Mouse (Mus musculus): Measurements from ENCODE around the gene Nme6.
A peak's percentile ranks its signal among the peaks of the same experiment; 100 is the strongest.
"Not testable (repeated sequence)": the region's sequence is repeated elsewhere in the genome, so short reads cannot be mapped to it uniquely, and the experiment has no call there.

Nme6 gene

DNA sequence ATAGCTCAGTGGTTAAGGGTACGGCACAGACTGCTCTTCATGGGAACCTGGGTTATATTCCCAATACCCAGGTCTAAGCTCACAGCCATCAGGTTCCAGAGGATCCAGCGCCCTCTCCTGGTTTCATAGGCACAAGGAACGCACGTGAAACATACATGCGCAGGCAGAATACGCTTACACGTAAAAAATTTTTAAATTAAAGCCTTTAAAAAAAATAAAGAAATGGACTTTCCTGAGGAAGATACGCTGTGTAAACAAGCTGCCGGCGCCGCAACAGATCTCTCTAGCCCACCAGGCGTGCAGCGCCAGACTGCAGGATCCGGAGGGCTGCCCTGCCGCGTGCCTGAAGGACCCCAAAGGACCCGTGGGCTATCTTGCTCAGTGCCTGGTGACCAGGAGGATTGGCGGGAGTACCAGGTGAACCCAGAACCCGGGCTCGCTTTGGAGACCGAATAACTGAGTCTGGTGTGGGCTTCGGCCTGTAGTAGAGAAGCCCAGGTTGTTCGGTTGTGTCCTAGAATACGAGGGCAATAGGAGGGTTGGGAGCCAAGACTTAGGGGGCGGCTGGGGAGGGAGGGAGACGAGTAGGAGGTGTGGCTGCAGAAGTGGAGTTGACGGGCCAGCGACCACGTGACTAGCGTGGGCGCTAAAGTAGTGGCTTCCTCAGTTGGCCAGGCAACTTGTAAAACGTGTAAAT lies at the start of gene Nme6:
Nme6 (plus strand) TSS at position 359 of the 697 bp plus-strand sequence.
- DNase-seq (ENCODE audit: low spot score in 2 of 2): peak; percentile 77 to 82

- DNase-seq (ENCODE audit: low spot score in 2 of 2): not testable (repeated sequence)
These were observed 42.0 kb upstream of the Nme6 start, which contains the start of gene Fbxw27 for GRCm38 (mm10) chr9:109790570-109790969. Fbxw27 (minus strand) TSS chr9:109790670.

DNA sequence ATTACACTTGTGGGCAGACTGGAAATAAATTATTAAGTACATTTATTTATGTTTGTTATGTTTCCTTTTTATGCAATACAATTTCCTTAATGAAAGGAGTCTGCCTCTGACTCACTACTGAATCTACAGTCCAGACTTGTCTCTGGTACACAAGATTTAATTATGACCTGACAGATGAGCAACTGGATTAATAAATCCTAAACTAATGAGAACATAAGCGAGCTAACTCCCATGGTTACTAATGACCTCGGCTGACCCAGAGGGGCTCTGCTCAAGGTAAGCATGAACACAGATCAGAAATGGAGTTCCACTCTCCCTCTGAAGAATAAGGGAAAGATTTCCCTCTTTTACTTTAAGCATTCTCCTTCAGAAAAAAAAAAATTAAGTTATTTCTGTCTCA lies 37.3 kb upstream of the Nme6 start:
- no peak for DNase-seq (ENCODE audit: low spot score in 2 of 2)

DNA sequence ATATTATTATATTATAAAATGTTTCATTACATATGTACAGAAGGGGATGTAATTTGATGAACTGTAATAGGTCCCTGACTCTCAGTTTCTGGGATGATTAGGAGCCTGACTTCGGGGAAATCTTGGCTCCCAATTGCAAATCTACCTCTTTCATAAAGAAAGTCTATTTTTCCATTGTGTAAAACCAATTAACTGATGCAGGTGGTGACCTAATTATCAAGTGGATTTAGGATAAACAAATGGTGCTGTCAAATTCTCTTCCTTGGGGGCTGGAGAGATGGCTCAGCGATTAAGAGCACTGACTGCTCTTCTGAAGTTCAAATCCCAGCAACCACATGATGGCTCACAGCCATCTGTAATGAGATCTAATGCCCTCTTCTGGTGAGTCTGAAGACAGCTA lies 36.7 kb upstream of the Nme6 start:
- no peak for DNase-seq (ENCODE audit: low spot score in 2 of 2)

DNA sequence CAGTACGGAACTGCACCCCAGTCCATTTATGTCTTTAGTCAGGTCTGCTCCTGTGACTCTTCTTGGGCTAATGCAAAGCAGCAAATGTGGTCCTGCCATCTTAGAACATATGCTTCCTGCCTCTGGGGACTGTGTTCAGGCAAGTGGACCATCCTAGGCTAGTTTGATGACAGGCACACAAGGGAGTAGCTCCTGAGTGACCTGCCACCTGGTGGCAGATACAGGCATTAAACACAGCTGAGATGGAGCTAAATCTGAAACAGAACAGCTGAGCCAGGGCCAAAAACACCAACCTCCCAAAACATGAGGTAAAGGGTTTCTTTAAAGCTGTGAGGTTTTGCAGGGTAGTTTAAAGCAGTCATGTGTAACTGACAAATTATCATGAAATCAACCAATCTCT lies 34.5 kb upstream of the Nme6 start:
- no peak for DNase-seq (ENCODE audit: low spot score in 2 of 2)

DNA sequence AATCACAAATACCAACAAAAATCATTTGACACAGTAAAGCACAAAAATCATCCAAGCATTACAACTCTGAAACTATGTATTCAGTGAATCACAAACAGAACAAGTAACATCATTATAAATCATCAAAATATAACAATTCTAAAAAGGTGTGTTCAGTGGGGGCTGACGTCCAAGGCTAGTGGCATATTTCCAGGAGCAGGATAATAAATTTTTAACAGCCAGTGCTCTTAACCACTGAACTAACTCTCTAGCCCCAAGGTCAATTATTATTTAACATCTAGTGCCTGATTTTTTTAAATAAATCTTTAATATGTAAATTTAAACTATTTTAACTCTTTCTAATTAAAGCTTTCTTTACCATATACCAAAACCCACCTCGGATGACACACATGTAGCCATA lies 27.0 kb upstream of the Nme6 start:
- not testable (repeated sequence) for DNase-seq (ENCODE audit: low spot score in 2 of 2)

GRCm38 (mm10) chr9:109806260-109806659 lies 26.3 kb upstream of the Nme6 start:
- no peak for DNase-seq (ENCODE audit: low spot score in 2 of 2)

DNA sequence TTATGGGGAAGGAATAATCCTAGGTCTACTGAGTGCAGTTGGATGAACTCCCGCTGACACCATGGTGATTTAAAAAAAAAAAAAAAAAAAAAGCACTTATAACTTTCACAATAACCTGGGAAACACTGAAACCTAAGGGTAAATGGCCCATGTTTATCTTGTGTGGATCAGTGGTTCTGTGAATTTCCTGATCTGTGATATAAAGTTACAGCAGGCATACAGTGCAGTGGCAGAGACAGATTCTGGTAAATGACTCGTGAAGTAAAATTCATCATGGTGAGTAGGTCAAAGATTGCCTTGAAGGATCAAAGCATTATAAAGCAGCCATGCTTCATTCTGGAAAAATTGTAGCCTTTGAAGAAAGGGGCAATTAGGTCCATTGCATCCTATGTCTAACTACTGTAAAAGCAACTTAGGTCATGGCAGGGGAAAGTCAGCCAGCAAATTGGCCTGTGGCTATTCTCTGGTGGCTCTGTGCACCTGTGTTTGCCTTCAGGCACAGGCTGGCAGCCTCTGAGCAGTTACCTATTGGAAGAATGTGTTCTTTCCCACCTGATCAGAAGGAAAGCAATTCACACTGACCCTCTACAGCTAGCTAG lies 25.8 kb upstream of the Nme6 start:
- no peak for DNase-seq (ENCODE audit: low spot score in 2 of 2)

- DNase-seq (ENCODE audit: low spot score in 2 of 2): no peak
These were observed 24.7 kb upstream of the Nme6 start for GRCm38 (mm10) chr9:109807898-109808297.

GRCm38 (mm10) chr9:109811980-109812379 lies 20.6 kb upstream of the Nme6 start, which contains the start of gene Spink8:
Spink8 (plus strand) TSS chr9:109812280.
- no peak for DNase-seq (ENCODE audit: low spot score in 2 of 2)

DNA sequence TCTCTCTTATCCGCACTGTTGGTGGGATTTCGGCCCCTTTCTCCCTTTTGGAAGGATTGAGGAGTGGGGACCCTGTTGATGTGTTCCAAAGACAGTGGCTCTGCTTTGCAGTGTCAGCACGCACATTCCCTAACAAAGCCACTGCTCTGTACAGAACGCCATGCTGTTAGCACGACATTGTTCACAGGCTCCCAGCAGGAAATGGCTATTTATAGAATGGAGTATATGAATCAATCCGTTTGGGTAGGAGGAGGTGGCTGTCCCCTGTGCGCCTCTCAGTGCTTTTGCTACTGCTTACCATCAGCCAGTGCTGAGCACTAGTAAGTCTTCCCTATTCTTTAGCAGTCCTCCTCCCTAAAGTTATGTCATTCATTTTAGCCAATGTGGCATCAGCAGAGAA lies 19.1 kb upstream of the Nme6 start:
- DNase-seq (ENCODE audit: low spot score in 2 of 2): no peak

GRCm38 (mm10) chr9:109816341-109816740 lies 16.2 kb upstream of the Nme6 start:
- DNase-seq (ENCODE audit: low spot score in 2 of 2): no peak

- no peak for DNase-seq (ENCODE audit: low spot score in 2 of 2)
These were observed 6.8 kb upstream of the Nme6 start for GRCm38 (mm10) chr9:109825739-109826138.

GRCm38 (mm10) chr9:109826181-109826580 lies 6.4 kb upstream of the Nme6 start:
- no peak for DNase-seq (ENCODE audit: low spot score in 2 of 2)

GRCm38 (mm10) chr9:109833088-109833412 lies 501 bp downstream of the Nme6 start:
- no peak for DNase-seq (ENCODE audit: low spot score in 2 of 2)

GRCm38 (mm10) chr9:109849312-109849758 lies 16.8 kb downstream of the Nme6 start, which contains the start of gene Camp:
Camp (minus strand) TSS chr9:109849617.
- no peak for DNase-seq (ENCODE audit: low spot score in 2 of 2)

GRCm38 (mm10) chr9:109850099-109850498 lies 17.6 kb downstream of the Nme6 start:
- DNase-seq (ENCODE audit: low spot score in 2 of 2): no peak

- DNase-seq (ENCODE audit: low spot score in 2 of 2): no peak
These were observed 21.8 kb downstream of the Nme6 start for GRCm38 (mm10) chr9:109854341-109854740.

DNA sequence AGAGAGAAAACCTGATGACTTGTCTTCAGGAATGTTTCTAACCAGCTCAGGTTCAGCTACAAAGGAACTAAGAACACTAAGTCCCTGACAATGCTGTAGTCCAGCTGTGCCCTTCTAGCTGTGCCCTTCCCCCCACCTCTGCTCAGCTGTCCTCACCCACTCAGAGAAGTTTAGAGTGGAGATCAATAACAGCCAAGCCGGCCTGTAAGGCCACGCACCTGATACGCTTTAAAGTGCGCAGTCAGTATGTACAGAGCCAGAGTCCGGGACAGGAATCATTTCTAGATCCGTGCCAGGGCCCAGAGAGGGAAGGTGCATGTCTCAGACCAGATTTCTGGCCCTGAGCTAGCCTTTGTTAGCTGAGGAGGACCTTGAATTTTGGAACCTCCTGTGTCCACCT lies 23.4 kb downstream of the Nme6 start:
- DNase-seq (ENCODE audit: low spot score in 2 of 2): no peak

DNA sequence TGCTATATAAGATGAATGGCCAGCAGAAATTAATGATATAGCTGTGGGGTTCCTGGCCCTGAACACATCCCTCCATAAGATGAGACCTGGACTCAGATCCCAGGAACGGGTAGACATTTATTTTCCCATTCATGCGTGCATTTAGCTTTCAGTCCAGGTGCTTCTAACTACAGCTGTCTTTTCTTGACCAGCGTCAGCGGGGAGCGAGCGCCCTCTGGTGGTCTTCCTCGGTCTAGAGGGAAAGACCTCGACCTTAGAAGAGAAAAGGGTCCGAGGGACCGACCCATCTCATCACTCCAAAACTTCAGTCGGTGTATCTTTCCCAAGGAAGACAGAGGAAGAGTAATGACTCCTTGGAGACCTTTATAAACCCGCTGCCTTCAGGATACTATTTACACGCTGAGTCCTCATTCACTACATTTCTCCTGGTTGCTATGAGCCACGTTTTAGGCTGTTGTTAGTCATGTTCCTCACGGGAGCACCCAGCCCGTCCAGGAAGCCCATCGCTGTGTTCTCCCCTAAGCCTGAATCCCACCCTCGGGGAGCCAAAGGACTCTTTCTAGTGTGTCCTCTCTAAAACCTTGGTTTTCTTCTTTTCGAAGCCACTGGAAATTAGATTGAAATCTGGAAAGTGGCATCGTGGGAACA lies 30.0 kb downstream of the Nme6 start:
- peak; percentile 64 to 80 for DNase-seq (ENCODE audit: low spot score in 2 of 2)

GRCm38 (mm10) chr9:109863085-109863484 lies 30.5 kb downstream of the Nme6 start:
- no peak for DNase-seq (ENCODE audit: low spot score in 2 of 2)

DNA sequence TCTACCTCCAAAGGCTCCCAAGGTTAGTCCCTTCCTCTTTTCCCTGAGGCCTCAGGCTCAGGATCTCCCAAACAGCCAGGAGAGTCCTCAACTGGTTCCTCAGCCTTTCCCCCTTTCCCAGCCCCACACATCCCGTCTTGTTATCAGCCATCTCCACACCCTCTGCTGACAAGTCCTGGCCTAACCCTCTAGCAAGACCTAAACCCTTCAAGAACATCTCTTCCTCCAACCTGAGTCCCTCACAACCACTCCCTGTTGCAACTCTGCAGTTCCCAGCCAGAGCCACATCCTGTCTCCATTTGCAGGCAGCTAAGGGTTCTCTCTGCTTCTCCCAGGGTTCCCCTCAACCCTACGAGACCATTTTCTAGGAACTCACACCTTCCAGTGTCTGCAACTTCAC lies 33.7 kb downstream of the Nme6 start:
- DNase-seq (ENCODE audit: low spot score in 2 of 2): no peak

- no peak for DNase-seq (ENCODE audit: low spot score in 2 of 2)
These were observed 38.5 kb downstream of the Nme6 start for GRCm38 (mm10) chr9:109870983-109871572.

Data from spleen, postnatal 14 days (tissue).